Mouse (Mus musculus): ENCODE data around the gene Rdh13. TPM values are rescaled to one million over a fixed set of nuclear protein-coding genes. Genes with fewer than 3 reads are reported as not detected.
"Not testable (repeated sequence)": the region's sequence is repeated elsewhere in the genome, so short reads cannot be mapped to it uniquely, and the experiment has no call there.

The Rdh13 gene
- polyA plus RNA-seq, 1 experiment from 2014 or later, result 37.2 TPM

GRCm38 (mm10) chr7:4427161-4427912 lies 18.1 kb downstream of the Rdh13 start:
- Histone ChIP-seq H3K9ac (no peak overlapping the region), H3K4me1 (replicated peaks) (no peaks in the 10 kb centered on the region), H3K36me3 (peaks cover 84% of the 10 kb centered on the region), H3K4me2 (no peak overlapping the region), H3K27me3 (no peaks in the 10 kb centered on the region), H3K27ac (no peak overlapping the region), H3K4me3 (no peak overlapping the region), H3K9me3 (no peaks in the 10 kb centered on the region)
- peak; percentile 91 for ATAC-seq (ENCODE audit: low FRiP score)
- 73% methylated on average over 7 of the region's 7 CpGs for WGBS

- 70% methylated on average over 4 of the region's 4 CpGs for WGBS
- no peaks in the 10 kb centered on the region for H3K27me3 ChIP-seq
- no peak overlapping the region for H3K27ac ChIP-seq
- peaks cover 19% of the 10 kb centered on the region for H3K36me3 ChIP-seq
- no peak overlapping the region for H3K9ac ChIP-seq
- no peak overlapping the region for H3K4me3 ChIP-seq
- H3K4me1 ChIP-seq (replicated peaks), result no peaks in the 10 kb centered on the region
- no peaks in the 10 kb centered on the region for H3K9me3 ChIP-seq
- ATAC-seq (ENCODE audit: low FRiP score), result no peak
- H3K4me2 ChIP-seq, result no peak overlapping the region
Observed at GRCm38 (mm10) chr7:4420230-4420629, 25.2 kb downstream of the Rdh13 start.

- H3K36me3 ChIP-seq, result peaks cover 13% of the 10 kb centered on the region
- no peak overlapping the region for H3K27ac ChIP-seq
- no peak for ATAC-seq (ENCODE audit: low FRiP score)
- WGBS, result 86% methylated on average over 6 of the region's 6 CpGs
- no peaks in the 10 kb centered on the region for H3K27me3 ChIP-seq
- H3K4me2 ChIP-seq, result no peak overlapping the region
- no peaks in the 10 kb centered on the region for H3K4me1 ChIP-seq (replicated peaks)
- no peak overlapping the region for H3K9ac ChIP-seq
- no peak overlapping the region for H3K4me3 ChIP-seq
- H3K9me3 ChIP-seq, result no peaks in the 10 kb centered on the region
Observed at GRCm38 (mm10) chr7:4419681-4420080, 25.8 kb downstream of the Rdh13 start.

- not testable (repeated sequence) for H3K9ac ChIP-seq; H3K4me3 ChIP-seq; H3K36me3 ChIP-seq; H3K27me3 ChIP-seq; H3K4me1 ChIP-seq (replicated peaks); ATAC-seq (ENCODE audit: low FRiP score); H3K9me3 ChIP-seq; H3K27ac ChIP-seq; H3K4me2 ChIP-seq
- 96% methylated on average over 15 of the region's 15 CpGs for WGBS
Observed at GRCm38 (mm10) chr7:4412406-4412805, 33.0 kb downstream of the Rdh13 start.

- no peak within 1 kb of the TSS for H3K4me3 ChIP-seq
- H3K4me2 ChIP-seq, result no peak within 1 kb of the TSS
- H3K27ac ChIP-seq, result no peak within 1 kb of the TSS
- H3K36me3 ChIP-seq, result no peaks in the 10 kb centered on the region
- no peak for ATAC-seq (ENCODE audit: low FRiP score)
- 0 out of 2 replicates have a peak, but pooled peaks cover 3% of the 10 kb centered on the region for H3K9me3 ChIP-seq
- WGBS, result 96% methylated on average over 1 of the region's 1 CpGs
- H3K4me1 ChIP-seq (replicated peaks), result no peaks in the 10 kb centered on the region
- no peaks in the 10 kb centered on the region for H3K27me3 ChIP-seq
- H3K9ac ChIP-seq, result no peak within 1 kb of the TSS
Observed at GRCm38 (mm10) chr7:4397730-4398129, 47.7 kb downstream of the Rdh13 start, which contains the start of gene Gp6. Gene Gp6, minus strand, starts transcription at chr7:4397744.

Small RNA genes within 50 kb of the gene (microRNA-seq; reads per million reads assigned to microRNA genes)
- gene Gm24605, result not detected
- not detected for gene Gm24752
- not detected for gene Gm25349

Other genes with a start within 250 kb of the Rdh13 start
- not detected in 2 replicates for gene Lilra5, start 207.9 kb downstream of the Rdh13 start, polyA plus RNA-seq (2015; fragmentation: Nextera tagmentation; extraction: Ambion mirVana)
- gene Ncr1, start 107.9 kb downstream of the Rdh13 start, polyA plus RNA-seq (2015; fragmentation: Nextera tagmentation; extraction: Ambion mirVana), result not detected in 2 replicates
- gene Gp6, start 47.9 kb downstream of the Rdh13 start, polyA plus RNA-seq (2015; fragmentation: Nextera tagmentation; extraction: Ambion mirVana), result 0.13 and 0.19 TPM in 2 replicates
- 9.3 and 10.6 TPM in 2 replicates for gene Eps8l1, start 15.0 kb upstream of the Rdh13 start, polyA plus RNA-seq (2015; fragmentation: Nextera tagmentation; extraction: Ambion mirVana)
- gene Ppp1r12c, start 56.0 kb upstream of the Rdh13 start, polyA plus RNA-seq (2015; fragmentation: Nextera tagmentation; extraction: Ambion mirVana), result 39.6 and 49.7 TPM in 2 replicates
- gene Tnnt1, start 70.7 kb upstream of the Rdh13 start, polyA plus RNA-seq (2015; fragmentation: Nextera tagmentation; extraction: Ambion mirVana), result 7.4 and 7.5 TPM in 2 replicates
- gene Tnni3, start 78.6 kb upstream of the Rdh13 start, polyA plus RNA-seq (2015; fragmentation: Nextera tagmentation; extraction: Ambion mirVana), result 3.8 and 3.9 TPM in 2 replicates
- 2.0 and 2.8 TPM in 2 replicates for gene Dnaaf3, start 86.8 kb upstream of the Rdh13 start, polyA plus RNA-seq (2015; fragmentation: Nextera tagmentation; extraction: Ambion mirVana)
- gene Syt5, start 101.9 kb upstream of the Rdh13 start, polyA plus RNA-seq (2015; fragmentation: Nextera tagmentation; extraction: Ambion mirVana), result 78.7 and 82.6 TPM in 2 replicates
- 0.71 and 0.97 TPM in 2 replicates for gene Ptprh, start 158.4 kb upstream of the Rdh13 start, polyA plus RNA-seq (2015; fragmentation: Nextera tagmentation; extraction: Ambion mirVana)
- gene Tmem86b, start 185.8 kb upstream of the Rdh13 start, polyA plus RNA-seq (2015; fragmentation: Nextera tagmentation; extraction: Ambion mirVana), result 3.5 and 3.8 TPM in 2 replicates
- gene Ppp6r1, start 213.4 kb upstream of the Rdh13 start, polyA plus RNA-seq (2015; fragmentation: Nextera tagmentation; extraction: Ambion mirVana), result 9.7 and 12.4 TPM in 2 replicates
- gene Hspbp1, start 239.4 kb upstream of the Rdh13 start, polyA plus RNA-seq (2015; fragmentation: Nextera tagmentation; extraction: Ambion mirVana), result 128 and 137 TPM in 2 replicates
- 7.2 and 7.5 TPM in 2 replicates for gene Brsk1, start 245.0 kb upstream of the Rdh13 start, polyA plus RNA-seq (2015; fragmentation: Nextera tagmentation; extraction: Ambion mirVana)

Data from hindbrain, embryonic 13.5 days (tissue).